Mouse (Mus musculus) monocyte, adult 2 months (primary cell): ENCODE data around the gene Kbtbd4.
"Not testable (repeated sequence)": the region's sequence is repeated elsewhere in the genome, so short reads cannot be mapped to it uniquely, and the experiment has no call there.

Experiments used
- DNase-seq, 2 experiments: peaks; one replicate each; pipeline ENCODE4 v3.0.0; 2022; ENCODE audit warnings: low spot score in 2 of 2, low read depth in 1 of 2

Gene Kbtbd4

GRCm38 (mm10) chr2:90904076-90904855 is at the start of gene Kbtbd4, which contains the start of gene Ndufs3:
Kbtbd4 (plus strand) TSS chr2:90904740.
Ndufs3 (minus strand) TSS chr2:90904827.
- DNase-seq, result peak; percentile 57 to 76

- no peak for DNase-seq
Measured at GRCm38 (mm10) chr2:90861486-90861885, 43.1 kb upstream of the Kbtbd4 start.

GRCm38 (mm10) chr2:90864184-90864583 is 40.4 kb upstream of the Kbtbd4 start:
- DNase-seq, result no peak

- DNase-seq, result peak in 1 of 2 experiments; percentile 34
Measured at GRCm38 (mm10) chr2:90866524-90866923, 38.0 kb upstream of the Kbtbd4 start.

GRCm38 (mm10) chr2:90870136-90870601 is 34.4 kb upstream of the Kbtbd4 start:
- DNase-seq, result no peak

GRCm38 (mm10) chr2:90871180-90871961 is 33.2 kb upstream of the Kbtbd4 start:
- no peak for DNase-seq

GRCm38 (mm10) chr2:90874025-90874424 is 30.5 kb upstream of the Kbtbd4 start:
- DNase-seq, result no peak

- no peak for DNase-seq
Measured at GRCm38 (mm10) chr2:90875239-90875638, 29.3 kb upstream of the Kbtbd4 start.

GRCm38 (mm10) chr2:90877584-90878259 is 26.8 kb upstream of the Kbtbd4 start:
- DNase-seq, result no peak

GRCm38 (mm10) chr2:90879419-90879818 is 25.1 kb upstream of the Kbtbd4 start:
- no peak for DNase-seq

- no peak for DNase-seq
Measured at GRCm38 (mm10) chr2:90880144-90880785, 24.3 kb upstream of the Kbtbd4 start.

- DNase-seq, result no peak
Measured at GRCm38 (mm10) chr2:90881824-90882223, 22.7 kb upstream of the Kbtbd4 start.

GRCm38 (mm10) chr2:90885218-90886041 is 19.1 kb upstream of the Kbtbd4 start, which contains the start of gene C1qtnf4:
C1qtnf4 (plus strand) TSS chr2:90885860.
- DNase-seq, result no peak

GRCm38 (mm10) chr2:90886436-90886835 is 18.1 kb upstream of the Kbtbd4 start:
- DNase-seq, result no peak

GRCm38 (mm10) chr2:90887627-90888026 is 16.9 kb upstream of the Kbtbd4 start:
- DNase-seq, result no peak

- no peak for DNase-seq
Measured at GRCm38 (mm10) chr2:90889550-90890548, 14.7 kb upstream of the Kbtbd4 start.

- no peak for DNase-seq
Measured at GRCm38 (mm10) chr2:90893673-90894298, 10.8 kb upstream of the Kbtbd4 start.

GRCm38 (mm10) chr2:90894299-90894677 is 10.3 kb upstream of the Kbtbd4 start:
- not testable (repeated sequence) for DNase-seq
